Mouse (Mus musculus): ENCODE measurements around the gene Rag1.

DNA sequence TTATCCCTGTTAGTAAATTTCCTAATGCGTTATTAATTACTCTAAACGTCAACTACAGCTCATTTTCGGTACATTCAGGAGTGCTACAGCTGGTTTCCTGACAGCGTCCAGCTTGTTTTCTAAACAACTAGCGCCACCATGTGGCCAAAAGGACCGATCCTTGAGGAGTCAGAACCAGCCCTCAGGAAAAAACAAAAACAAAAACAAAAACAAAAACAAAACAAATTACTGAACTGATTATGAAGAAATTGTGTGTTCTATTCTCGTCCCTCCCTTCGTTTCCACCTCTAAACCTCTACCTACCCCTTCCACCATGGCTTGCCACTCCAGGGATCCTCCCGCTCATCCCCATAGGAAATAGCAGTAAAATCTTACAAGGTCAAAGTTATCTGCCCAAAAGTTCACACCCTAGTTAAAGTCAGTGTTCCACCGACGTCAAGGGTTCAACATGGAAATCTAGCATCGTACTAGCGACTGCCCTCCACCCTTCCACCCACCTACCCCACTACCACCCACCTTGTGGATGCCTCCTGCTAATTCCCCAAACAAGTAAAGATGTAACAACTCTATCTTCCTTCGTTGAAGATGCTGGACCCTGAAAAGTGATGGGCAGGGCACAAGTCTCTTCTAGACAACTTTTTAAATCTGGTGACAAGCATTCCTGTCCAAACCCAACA lies 3.8 kb upstream of the Rag1 start:
- TF ChIP-seq CTCF (IDR thresholded peaks at IDR 0.05; ENCODE audit: low read depth, low read length) (no peak), GATA2 (IDR thresholded peaks at IDR 0.05; ENCODE audit: borderline replicate concordance, low read depth, low read length) (no peak), GATA1 (IDR thresholded peaks at IDR 0.05; ENCODE audit: borderline replicate concordance, low read length) (no peak), POLR2AphosphoS5 (IDR thresholded peaks at IDR 0.05; ENCODE audit: insufficient replicate concordance, low read depth, low read length) (no peak)

All from G1E (cell line).